In the genomic region with DNA sequence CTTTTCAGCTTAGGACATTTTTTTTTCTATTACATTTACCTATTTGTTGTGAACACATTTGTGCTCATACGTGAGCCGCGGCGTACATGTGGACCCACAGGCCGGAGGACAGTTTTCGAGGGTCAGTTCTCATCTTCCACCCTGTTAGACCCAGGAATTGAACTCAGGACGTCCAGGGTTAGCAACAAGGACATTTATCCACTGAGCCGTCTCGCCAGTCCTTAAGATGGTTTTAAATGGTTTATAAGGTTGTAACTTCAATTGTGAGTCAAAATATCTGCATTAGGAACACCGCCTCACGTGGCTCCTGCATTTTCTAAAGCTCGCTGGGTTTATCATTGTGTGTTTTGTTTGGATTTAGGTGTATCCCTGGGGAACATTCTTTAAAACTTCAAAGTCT, we compare ENCODE assay signal across 8 mouse cellular contexts. TPM values are rescaled to one million over a fixed set of nuclear protein-coding genes. Genes with fewer than 3 reads are reported as not detected.
A peak's percentile ranks its signal among the peaks of the same experiment; 100 is the strongest.
DNase-seq lines count a peak whose midpoint lies in the region; ATAC-seq and TF ChIP-seq lines count a peak whose summit lies in the region.

No protein-coding gene starts in this region.

- H3K4me3 ChIP-seq in heart, embryonic 10.5 days: peak overlapping the region; percentile 71
- H3K4me3 ChIP-seq in E14TG2a.4 (replicated peaks; ENCODE audit: low read length): peak overlapping the region; percentile 81
- peak overlapping the region; percentile 45 for H3K4me3 ChIP-seq in embryonic fibroblast, embryonic 13.5 days (ENCODE audit: insufficient read depth, low read length)
- peak overlapping the region; percentile 74 for H3K4me3 ChIP-seq in liver, embryonic 12.5 days

- 50% methylated on average over 12 of the region's 12 CpGs for WGBS in heart, embryonic 10.5 days
- 55% methylated on average over 12 of the region's 12 CpGs for WGBS in liver, embryonic 12.5 days (ENCODE audit: insufficient replicate concordance)

- H3K4me1 ChIP-seq in heart, embryonic 10.5 days: peaks cover 12% of the 10 kb centered on the region; the same call in 1 of the 2 replicates
- peaks cover 27% of the 10 kb centered on the region for H3K4me1 ChIP-seq in E14TG2a.4 (replicated peaks; ENCODE audit: low read depth, low read length)
- H3K4me1 ChIP-seq in embryonic fibroblast, embryonic 13.5 days (ENCODE audit: control insufficient read depth, insufficient read depth, low read length): no peaks in the 10 kb centered on the region
- peaks cover 18% of the 10 kb centered on the region for H3K4me1 ChIP-seq in liver, embryonic 12.5 days

- no peaks in the 10 kb centered on the region for H3K9me3 ChIP-seq in heart, embryonic 10.5 days
- H3K9me3 ChIP-seq in E14TG2a.4 (ENCODE audit: low read length): peaks cover 4% of the 10 kb centered on the region; the same call in 1 of the 2 replicates
- H3K9me3 ChIP-seq in liver, embryonic 12.5 days (replicated peaks): peaks cover 5% of the 10 kb centered on the region

- peak overlapping the region; percentile 74; the same call in 1 of the 2 replicates for H3K9ac ChIP-seq in liver, embryonic 12.5 days

- peak overlapping the region; percentile 88 for H3K27ac ChIP-seq in heart, embryonic 10.5 days
- H3K27ac ChIP-seq in embryonic fibroblast, embryonic 13.5 days (ENCODE audit: insufficient read depth, low read length): 0 out of 2 replicates have a peak overlapping the region, but pooled peaks have one; percentile 50
- no peak overlapping the region for H3K27ac ChIP-seq in liver, embryonic 12.5 days

- H3K36me3 ChIP-seq in heart, embryonic 10.5 days: no peaks in the 10 kb centered on the region
- no peaks in the 10 kb centered on the region for H3K36me3 ChIP-seq in E14TG2a.4 (ENCODE audit: insufficient read depth, low read length)
- no peaks in the 10 kb centered on the region for H3K36me3 ChIP-seq in liver, embryonic 12.5 days

- no peak for TF ChIP-seq POLR2A in embryonic fibroblast, embryonic 13.5 days (IDR thresholded peaks at IDR 0.05; ENCODE audit: low read depth, low read length)

- intact Hi-C loops in heart, postnatal 36 days (cut with DNase I): loop anchor here (2.0 to 10.0 kb wide), 2 partner anchors 19 to 179 kb away; a partner anchor contains a TSS

- no peaks in the 10 kb centered on the region for H3K27me3 ChIP-seq in heart, embryonic 10.5 days (ENCODE audit: insufficient read depth, poor library complexity, severe bottlenecking)
- peaks cover 4% of the 10 kb centered on the region; the same call in 1 of the 2 replicates for H3K27me3 ChIP-seq in E14TG2a.4 (ENCODE audit: insufficient read depth, low read length)
- H3K27me3 ChIP-seq in liver, embryonic 12.5 days (replicated peaks): no peaks in the 10 kb centered on the region

- H3K4me2 ChIP-seq in liver, embryonic 12.5 days: peak overlapping the region; percentile 82

- ATAC-seq in liver, embryonic 12.5 days: no peak

- no peak for DNase-seq in heart, embryonic 10.5 days (ENCODE audit: low spot score)
- DNase-seq in heart, postnatal 36 days: no peak
- DNase-seq in adrenal gland, postnatal 10 days: no peak
- no peak for DNase-seq in Muller cell, postnatal 12 days (ENCODE audit: inconsistent ontology term)
- DNase-seq in adrenal gland, adult 18-20 months (ENCODE audit: low spot score in 2 of 2): no peak

- no peak for TF ChIP-seq CTCF in E14TG2a.4 (conservative IDR thresholded peaks at IDR 0.05; ENCODE audit: low read length)
- no peak for TF ChIP-seq CTCF in embryonic fibroblast, embryonic 13.5 days (IDR thresholded peaks at IDR 0.05; ENCODE audit: borderline replicate concordance, insufficient read depth, low read length)

RNA-seq across cellular contexts. Expression of a gene that starts 18.6 kb away (rescaled TPM):
- 1.5 and 4.2 TPM in 2 replicates for polyA plus RNA-seq in heart, embryonic 10.5 days (2016; fragmentation: Nextera tagmentation; extraction: Ambion mirVana)
- 1 to 10 TPM; 8.2 to 9.5 TPM for total RNA-seq in heart, postnatal 36 days (2021)
- 3.8 and 6.4 TPM in 2 replicates for polyA plus RNA-seq in embryonic fibroblast, embryonic 13.5 days (2011; ENCODE audit: insufficient read length, low read depth, missing spikeins)
- 0.81 and 1.3 TPM in 2 replicates for polyA plus RNA-seq in liver, embryonic 12.5 days (2016; fragmentation: Nextera tagmentation; extraction: Ambion mirVana)
- total RNA-seq in adrenal gland, postnatal 10 days (2021): 10 to 100 TPM; 15.6 to 17.7 TPM
- total RNA-seq in adrenal gland, adult 18-20 months (2021): 10 to 100 TPM; 17.7 to 20.0 TPM

RNA-seq across cellular contexts. Expression of a gene that starts 47.7 kb away (rescaled TPM):
- polyA plus RNA-seq in heart, embryonic 10.5 days (2016; fragmentation: Nextera tagmentation; extraction: Ambion mirVana): 0.14 and 0.49 TPM in 2 replicates
- 1 to 10 TPM in 1 of 2 experiments, under 1 TPM in 1; 0.19 to 1.0 TPM for total RNA-seq in heart, postnatal 36 days (2021)
- not detected in 2 replicates for polyA plus RNA-seq in embryonic fibroblast, embryonic 13.5 days (2011; ENCODE audit: insufficient read length, low read depth, missing spikeins)
- polyA plus RNA-seq in liver, embryonic 12.5 days (2016; fragmentation: Nextera tagmentation; extraction: Ambion mirVana): 0.59 and 1.4 TPM in 2 replicates
- 1 to 10 TPM; 2.0 to 3.8 TPM for total RNA-seq in adrenal gland, postnatal 10 days (2021)
- 10 to 100 TPM in 1 of 2 experiments, 1 to 10 TPM in 1; 8.6 to 19.4 TPM for total RNA-seq in adrenal gland, adult 18-20 months (2021)
